Mouse (Mus musculus) left cerebral cortex, adult 2 months (tissue): ENCODE results near the gene Etv4. TPM values are rescaled to one million over a fixed set of nuclear protein-coding genes. Genes with fewer than 3 reads are reported as not detected.
A peak's percentile ranks its signal among the peaks of the same experiment; 100 is the strongest.

Experiments
- DNase-seq, 2 experiments: peaks; one replicate each; pipeline ENCODE4 v3.0.0; 2021 to 2022; ENCODE audit warnings: low spot score in 2 of 2, mixed read lengths in 1 of 2; ENCODE audit errors: extremely low spot score in 1 of 2
- H3K27ac ChIP-seq: fragments of 200-600 bp; 2 replicates; pipeline ENCODE4 v1.8.1; 2022
- H3K4me3 ChIP-seq: fragments of 200-600 bp; 2 replicates; pipeline ENCODE4 v1.8.1; 2022
- CTCF ChIP-seq: fragments of 200-600 bp; IDR thresholded peaks from 2 replicates; pipeline ENCODE4 v1.8.1; 2022; ENCODE audit warnings: antibody characterized with exemption, mild to moderate bottlenecking, moderate library complexity
- intact Hi-C: fragments of 180-260 bp; cut with DNase I; formaldehyde crosslinking; loops from one replicate; pipeline ENCODE4 v1.15.1; 2025
- total RNA-seq, 2 experiments: library from RNA; stranded (reverse); gene quantifications; 2 replicates each; pipeline ENCODE4 v1.2.3; 2021

The Etv4 gene
- total RNA-seq, 2 experiments from 2014 or later: 14.1 to 18.6 TPM

GRCm38 (mm10) chr11:101784072-101784471 lies 1.1 kb downstream of the Etv4 start:
- peak overlapping the region; percentile 60 for H3K4me3 ChIP-seq
- peak overlapping the region; percentile 55 for H3K27ac ChIP-seq
- no peak for DNase-seq
- TF ChIP-seq CTCF: no peak
- intact Hi-C loops: no loop called here

GRCm38 (mm10) chr11:101783584-101783983 lies 1.6 kb downstream of the Etv4 start:
- Histone ChIP-seq H3K4me3 (peak overlapping the region; percentile 60), H3K27ac (peak overlapping the region; percentile 55; the same call in 1 of the 2 replicates)
- intact Hi-C loops: no loop called here
- no peak for DNase-seq
- no peak for TF ChIP-seq CTCF

- DNase-seq: no peak
- intact Hi-C loops: no loop called here
- no peak overlapping the region for H3K27ac ChIP-seq
- H3K4me3 ChIP-seq: no peak overlapping the region
- no peak for TF ChIP-seq CTCF
These were observed 2.0 kb downstream of the Etv4 start for GRCm38 (mm10) chr11:101783135-101783534.

- no peak for DNase-seq
- H3K27ac ChIP-seq: no peak overlapping the region
- TF ChIP-seq CTCF: no peak
- no peak overlapping the region for H3K4me3 ChIP-seq
- intact Hi-C loops: no loop called here
These were observed 8.3 kb downstream of the Etv4 start for GRCm38 (mm10) chr11:101776846-101777245.

- intact Hi-C loops: no loop called here
- Histone ChIP-seq H3K27ac (no peak overlapping the region), H3K4me3 (peak overlapping the region; percentile 11)
- no peak for DNase-seq
- TF ChIP-seq CTCF: no peak
These were observed 12.7 kb downstream of the Etv4 start for GRCm38 (mm10) chr11:101772449-101772848.

DNA sequence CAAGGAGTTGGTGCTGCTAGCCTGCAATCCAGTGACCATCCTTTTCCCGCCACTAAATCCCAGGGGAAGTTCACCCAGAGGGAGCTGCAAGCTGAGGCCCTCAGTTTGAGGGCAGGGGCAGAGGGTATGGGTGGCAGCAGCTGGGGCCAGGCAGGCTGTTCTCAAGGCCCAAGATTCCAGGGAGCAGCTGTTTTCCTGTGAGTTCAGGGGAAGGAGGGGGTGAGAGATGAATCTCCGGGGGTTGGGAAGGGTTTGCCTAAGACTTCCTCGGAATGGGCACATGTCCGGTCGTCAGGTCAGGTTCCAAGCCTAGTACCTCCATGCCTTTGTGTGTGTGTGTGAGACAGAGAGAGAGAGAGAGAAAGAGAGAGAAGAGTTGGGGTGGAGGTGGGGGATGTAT lies 13.1 kb downstream of the Etv4 start:
- DNase-seq: no peak
- Histone ChIP-seq H3K27ac (no peak overlapping the region), H3K4me3 (no peak overlapping the region)
- no peak for TF ChIP-seq CTCF
- intact Hi-C loops: no loop called here

GRCm38 (mm10) chr11:101770266-101770665 lies 14.9 kb downstream of the Etv4 start:
- TF ChIP-seq CTCF: no peak
- Histone ChIP-seq H3K27ac (no peak overlapping the region), H3K4me3 (no peak overlapping the region)
- no peak for DNase-seq
- intact Hi-C loops: no loop called here

DNA sequence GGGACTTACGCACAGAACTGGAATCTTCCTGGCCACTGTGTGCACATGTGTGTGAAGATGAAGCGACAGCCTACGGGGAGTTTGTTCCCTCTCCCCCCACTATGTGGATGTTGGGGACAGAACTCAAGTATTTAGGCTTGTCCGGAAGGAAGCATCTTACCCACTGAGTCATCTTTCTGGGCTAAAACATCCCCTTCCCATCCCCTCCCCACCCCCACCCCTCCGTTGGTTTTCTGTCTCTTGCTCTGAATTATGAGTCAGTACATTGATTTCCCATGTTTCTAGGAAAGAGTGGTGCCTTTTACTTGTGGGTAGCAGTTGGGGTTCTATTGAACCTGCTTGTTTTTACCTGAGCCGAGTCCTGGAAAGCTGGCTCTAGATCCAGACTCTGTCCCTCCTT lies 16.4 kb downstream of the Etv4 start:
- TF ChIP-seq CTCF: no peak
- Histone ChIP-seq H3K27ac (no peak overlapping the region), H3K4me3 (no peak overlapping the region)
- no peak for DNase-seq
- intact Hi-C loops: no loop called here

DNA sequence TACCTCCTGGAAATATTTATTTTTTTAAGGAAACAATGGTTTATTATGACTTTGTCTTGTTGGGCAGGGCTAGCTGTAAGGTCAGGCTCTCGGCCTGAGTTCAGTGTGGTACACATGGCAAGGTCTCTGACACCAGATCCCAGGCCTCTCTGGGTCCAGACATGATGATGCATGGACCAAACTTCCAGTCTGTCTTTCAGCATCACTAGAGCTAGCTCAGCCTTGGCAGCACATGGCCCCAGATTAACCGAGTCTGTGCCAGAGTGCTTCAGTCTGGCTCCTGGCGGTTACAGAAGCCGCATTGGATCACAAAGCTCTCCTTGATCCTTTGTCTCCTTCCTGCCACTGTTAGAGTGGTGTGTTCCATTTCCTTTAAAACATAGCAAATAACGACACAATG lies 17.8 kb downstream of the Etv4 start:
- intact Hi-C loops: no loop called here
- no peak overlapping the region for H3K27ac ChIP-seq
- TF ChIP-seq CTCF: no peak
- H3K4me3 ChIP-seq: no peak overlapping the region
- no peak for DNase-seq

DNA sequence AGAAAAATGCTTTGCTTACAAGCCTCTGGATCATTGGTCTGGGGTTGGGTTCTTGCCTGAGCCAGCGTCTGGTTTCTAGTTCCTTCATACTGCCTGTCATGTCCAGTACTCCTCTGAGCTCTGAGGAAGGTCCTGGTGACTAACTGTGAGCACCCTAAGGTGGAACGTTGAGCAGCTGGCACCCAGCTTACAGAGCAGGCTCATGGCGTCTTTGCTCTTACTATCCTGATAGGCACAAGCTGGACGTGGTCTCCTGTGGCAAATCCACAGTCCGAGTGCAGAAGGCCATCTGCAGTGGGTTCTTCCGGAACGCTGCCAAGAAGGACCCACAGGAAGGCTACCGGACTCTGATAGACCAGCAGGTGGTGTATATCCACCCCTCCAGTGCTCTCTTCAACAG lies 20.6 kb downstream of the Etv4 start:
- Histone ChIP-seq H3K27ac (no peak overlapping the region), H3K4me3 (no peak overlapping the region)
- intact Hi-C loops: loop anchor here (2.0 kb wide), 1 partner anchor 42 kb away; no protein-coding TSS in a partner anchor
- no peak for DNase-seq
- no peak for TF ChIP-seq CTCF

DNA sequence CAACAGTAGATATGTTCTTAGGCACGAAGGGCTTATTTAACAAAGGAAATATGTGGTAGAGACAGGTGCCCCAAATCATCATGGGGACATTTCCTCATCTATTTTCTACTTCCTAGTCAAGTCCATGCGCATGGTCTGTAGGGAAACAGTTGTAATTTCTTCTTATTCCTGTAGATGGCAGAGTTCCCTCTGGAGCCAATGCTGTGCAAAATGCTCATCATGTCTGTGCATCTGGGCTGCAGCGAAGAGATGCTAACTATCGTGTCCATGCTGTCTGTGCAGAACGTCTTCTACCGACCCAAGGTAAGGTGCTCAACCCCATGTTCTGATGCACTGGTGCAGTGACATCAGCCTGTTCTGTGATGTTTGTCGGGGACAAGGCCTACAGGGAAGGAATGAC lies 21.4 kb downstream of the Etv4 start:
- intact Hi-C loops: loop anchor here (1.0 to 2.0 kb wide), 3 partner anchors 43 to 147 kb away; no protein-coding TSS in a partner anchor
- Histone ChIP-seq H3K4me3 (no peak overlapping the region), H3K27ac (no peak overlapping the region)
- no peak for DNase-seq
- peak; percentile 85 for TF ChIP-seq CTCF

GRCm38 (mm10) chr11:101759530-101759929 lies 25.6 kb downstream of the Etv4 start:
- Histone ChIP-seq H3K4me3 (no peak overlapping the region), H3K27ac (no peak overlapping the region)
- no peak for DNase-seq
- TF ChIP-seq CTCF: no peak
- intact Hi-C loops: loop anchor here (5.0 kb wide), 1 partner anchor 192 kb away; no protein-coding TSS in a partner anchor

- Histone ChIP-seq H3K27ac (no peak overlapping the region), H3K4me3 (no peak overlapping the region)
- no peak for TF ChIP-seq CTCF
- peak in 1 of 2 experiments; percentile 37 for DNase-seq
- intact Hi-C loops: loop anchor here (5.0 kb wide), 1 partner anchor 191 kb away; no protein-coding TSS in a partner anchor
These were observed 26.7 kb downstream of the Etv4 start for GRCm38 (mm10) chr11:101758431-101758830.
